ENCODE assay signal across 11 mouse cellular contexts in the genomic region with DNA sequence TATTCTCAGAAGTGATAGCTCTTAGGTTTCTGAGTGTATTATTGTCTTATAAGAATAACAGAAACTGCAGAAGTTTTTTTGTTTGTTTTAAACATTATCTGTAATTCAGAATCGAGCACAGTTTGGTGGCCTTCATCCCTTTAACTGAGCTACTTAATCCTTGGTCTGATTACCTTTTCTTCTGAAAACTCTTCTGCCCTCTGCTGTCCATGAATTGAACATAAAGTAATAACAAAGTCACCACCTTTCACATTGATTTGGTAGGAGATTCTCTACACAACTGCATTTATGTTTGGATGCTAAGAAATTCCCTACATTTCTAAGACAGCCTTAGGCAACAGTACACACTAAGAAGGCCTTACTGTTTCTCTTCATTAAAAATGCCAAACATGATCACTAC. TPM values are rescaled to one million over a fixed set of nuclear protein-coding genes. Genes with fewer than 3 reads are reported as not detected.
DNase-seq lines count a peak whose midpoint lies in the region; ATAC-seq and TF ChIP-seq lines count a peak whose summit lies in the region.
"Had no signal": no experiment of that assay in that cellular context is flagged by ENCODE, and none has a peak within 500 bp of the region (broad histone marks: within the 10 kb centered on the region; RNA-seq: fewer than 3 reads in every experiment).

No protein-coding gene starts in this region.

- no peak overlapping the region for H3K4me2 ChIP-seq in forebrain, embryonic 14.5 days (ENCODE audit: low read length)

- H3K4me3 ChIP-seq in forebrain, embryonic 14.5 days (ENCODE audit: low read depth, low read length) = no peak overlapping the region
- H3K4me3 ChIP-seq in forebrain, embryonic 10.5 days = no peak overlapping the region
- no peak overlapping the region for H3K4me3 ChIP-seq in left cerebral cortex, adult 2 months
- H3K4me3 ChIP-seq: midbrain, embryonic 10.5 days had no signal

- no peaks in the 10 kb centered on the region for H3K9me3 ChIP-seq in forebrain, embryonic 14.5 days (replicated peaks; ENCODE audit: control insufficient read depth, low read length)
- no peaks in the 10 kb centered on the region for H3K9me3 ChIP-seq in forebrain, embryonic 10.5 days
- H3K9me3 ChIP-seq: midbrain, embryonic 10.5 days had no signal

- peak; percentile 41 for DNase-seq in forebrain, embryonic 14.5 days (ENCODE audit: low spot score)
- no peak for DNase-seq in forebrain, embryonic 10.5 days (ENCODE audit: extremely low spot score, low spot score)
- no peak for DNase-seq in left cerebral cortex, adult 2 months (ENCODE audit: extremely low spot score in 1 of 2, low spot score in 2 of 2)
- DNase-seq in left cerebral cortex, adult 8-10 months (ENCODE audit: low spot score in 2 of 2) = no peak
- peak; percentile 47 for DNase-seq in MN1 (ENCODE audit: low spot score)
- DNase-seq in urinary bladder, postnatal 4 days (ENCODE audit: low spot score in 2 of 2) = no peak
- DNase-seq in cerebellum, adult 11 months = no peak
- DNase-seq: right cerebral cortex, postnatal 14 days had no signal

- no peak for ATAC-seq in forebrain, embryonic 14.5 days
- ATAC-seq in megakaryocyte progenitor cell, adult 5-6 weeks (replicated peaks; ENCODE audit: poor library complexity) = 0 out of 2 replicates have a peak, but pooled peaks have one; percentile 24

- H3K27ac ChIP-seq in forebrain, embryonic 14.5 days (ENCODE audit: low read depth, low read length) = no peak overlapping the region
- no peak overlapping the region for H3K27ac ChIP-seq in forebrain, embryonic 10.5 days
- no peak overlapping the region for H3K27ac ChIP-seq in left cerebral cortex, adult 2 months
- H3K27ac ChIP-seq: midbrain, embryonic 10.5 days had no signal

- WGBS in forebrain, embryonic 14.5 days = 40% methylated on average over 1 of the region's 1 CpGs
- 53% methylated on average over 1 of the region's 1 CpGs for WGBS in forebrain, embryonic 10.5 days

- no peak overlapping the region for H3K9ac ChIP-seq in forebrain, embryonic 14.5 days (ENCODE audit: low read length)

- H3K4me1 ChIP-seq in forebrain, embryonic 14.5 days (ENCODE audit: control insufficient read depth, insufficient read depth, low read length) = peaks cover 2% of the 10 kb centered on the region
- H3K4me1 ChIP-seq in forebrain, embryonic 10.5 days = peaks cover 10% of the 10 kb centered on the region

- H3K27me3 ChIP-seq in forebrain, embryonic 14.5 days (replicated peaks; ENCODE audit: control insufficient read depth, insufficient read depth, low read length) = no peaks in the 10 kb centered on the region
- H3K27me3 ChIP-seq in forebrain, embryonic 10.5 days (ENCODE audit: poor library complexity, severe bottlenecking) = no peaks in the 10 kb centered on the region

- peak; percentile 57 for TF ChIP-seq CTCF in left cerebral cortex, adult 2 months (IDR thresholded peaks at IDR 0.05)

- intact Hi-C loops in left cerebral cortex, adult 2 months (cut with DNase I) = loop anchor here (2.0 kb wide), 1 partner anchor 94 kb away; no protein-coding TSS in a partner anchor

- no peaks in the 10 kb centered on the region for H3K36me3 ChIP-seq in forebrain, embryonic 14.5 days (ENCODE audit: control insufficient read depth, insufficient read depth, low read length)
- no peaks in the 10 kb centered on the region for H3K36me3 ChIP-seq in forebrain, embryonic 10.5 days (replicated peaks)
- H3K36me3 ChIP-seq: midbrain, embryonic 10.5 days had no signal

RNA-seq across cellular contexts. Expression of a gene that starts 3.9 kb away (rescaled TPM):
- 0.70 and 1.0 TPM in 2 replicates for polyA plus RNA-seq in forebrain, embryonic 14.5 days (2014; fragmentation: Nextera tagmentation; extraction: Ambion mirVana)
- 0.07 TPM in 1 of 2 replicates, not detected in the other for polyA plus RNA-seq in forebrain, embryonic 10.5 days (2016; fragmentation: Nextera tagmentation; extraction: Ambion mirVana)
- total RNA-seq in left cerebral cortex, adult 2 months (2021) = under 1 TPM; 0.20 to 0.40 TPM
- total RNA-seq in left cerebral cortex, adult 8-10 months (2022) = under 1 TPM; 0.09 to 0.44 (median 0.38) TPM
- total RNA-seq in megakaryocyte progenitor cell, adult 5-6 weeks (2015) = not detected in 2 replicates
- 0.51 and 0.83 TPM in 2 replicates for total RNA-seq in megakaryocyte progenitor cell, adult 5-6 weeks (2017)
- total RNA-seq: hematopoietic stem cell, adult 5-6 weeks had no signal

RNA-seq across cellular contexts. Expression of a gene that starts 4.1 kb away (rescaled TPM):
- 6.1 and 7.9 TPM in 2 replicates for polyA plus RNA-seq in forebrain, embryonic 14.5 days (2014; fragmentation: Nextera tagmentation; extraction: Ambion mirVana)
- polyA plus RNA-seq in forebrain, embryonic 10.5 days (2016; fragmentation: Nextera tagmentation; extraction: Ambion mirVana) = 6.1 and 7.1 TPM in 2 replicates
- total RNA-seq in left cerebral cortex, adult 2 months (2021) = 10 to 100 TPM; 14.4 to 15.7 TPM
- 10 to 100 TPM; 12.7 to 13.4 (median 12.7) TPM for total RNA-seq in left cerebral cortex, adult 8-10 months (2022)
- total RNA-seq in megakaryocyte progenitor cell, adult 5-6 weeks (2015) = 9.1 and 14.7 TPM in 2 replicates
- 15.2 and 17.2 TPM in 2 replicates for total RNA-seq in megakaryocyte progenitor cell, adult 5-6 weeks (2017)

RNA-seq across cellular contexts. Expression of a gene that starts 48.2 kb away (rescaled TPM):
- polyA plus RNA-seq in forebrain, embryonic 14.5 days (2014; fragmentation: Nextera tagmentation; extraction: Ambion mirVana) = 0.79 and 1.3 TPM in 2 replicates
- 0.98 and 1.1 TPM in 2 replicates for polyA plus RNA-seq in forebrain, embryonic 10.5 days (2016; fragmentation: Nextera tagmentation; extraction: Ambion mirVana)
- total RNA-seq in left cerebral cortex, adult 2 months (2021) = 1 to 10 TPM; 1.4 TPM
- 1 to 10 TPM; 1.5 to 3.0 (median 2.0) TPM for total RNA-seq in left cerebral cortex, adult 8-10 months (2022)
- 67.9 and 69.9 TPM in 2 replicates for total RNA-seq in megakaryocyte progenitor cell, adult 5-6 weeks (2015)
- 77.0 and 79.6 TPM in 2 replicates for total RNA-seq in megakaryocyte progenitor cell, adult 5-6 weeks (2017)

Comparison
In these comparisons a context has a peak if more than half of its experiments do, and no peak if none do; other contexts are left out.
1. DNase-seq: peak in forebrain, embryonic 14.5 days (single experiment) and MN1 (single experiment); none in forebrain, embryonic 10.5 days (single experiment), left cerebral cortex, adult 2 months (0 of 2), left cerebral cortex, adult 8-10 months (0 of 2), urinary bladder, postnatal 4 days (0 of 2) and cerebellum, adult 11 months (single experiment).
2. RNA of a gene that starts 48.2 kb away (total RNA-seq): 67.9 to 79.6 TPM in megakaryocyte progenitor cell, adult 5-6 weeks; 1.5 to 3.0 TPM in left cerebral cortex, adult 8-10 months and 1.4 TPM in left cerebral cortex, adult 2 months; every median in the first group is over 10 times any median in the second.